Mouse (Mus musculus) retina, postnatal 1 day (tissue): ENCODE measurements around the gene Polr1c.

Experiments used
- DNase-seq: peaks from one replicate; pipeline ENCODE4 v3.0.0-alpha.2; 2012

The Polr1c gene

GRCm38 (mm10) chr17:46265502-46265901, 17.6 kb upstream of the Polr1c start:
- DNase-seq, result no peak

GRCm38 (mm10) chr17:46262201-46262694, 14.4 kb upstream of the Polr1c start:
- no peak for DNase-seq

DNA sequence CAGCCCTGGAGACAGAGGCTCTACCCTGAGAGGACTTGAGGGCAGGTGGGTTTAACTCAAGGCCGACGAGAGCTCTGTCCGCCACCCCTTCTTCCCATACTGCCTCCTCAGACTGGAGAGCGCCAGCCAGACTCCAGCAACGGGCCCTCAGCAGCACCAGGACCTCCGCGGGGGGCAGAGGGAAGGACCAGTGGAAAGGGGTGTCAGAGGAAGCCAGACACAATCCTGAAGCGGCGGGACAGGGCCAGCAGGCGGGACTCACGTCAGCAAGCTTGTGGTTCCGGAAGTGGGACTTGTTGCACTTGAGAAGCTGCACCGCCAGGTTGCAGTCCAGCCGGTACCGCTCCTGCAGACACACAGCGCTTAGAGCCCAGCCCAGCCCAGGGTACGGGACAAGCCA, 11.8 kb upstream of the Polr1c start:
- no peak for DNase-seq

GRCm38 (mm10) chr17:46258279-46259053, 10.6 kb upstream of the Polr1c start:
- DNase-seq, result no peak

DNA sequence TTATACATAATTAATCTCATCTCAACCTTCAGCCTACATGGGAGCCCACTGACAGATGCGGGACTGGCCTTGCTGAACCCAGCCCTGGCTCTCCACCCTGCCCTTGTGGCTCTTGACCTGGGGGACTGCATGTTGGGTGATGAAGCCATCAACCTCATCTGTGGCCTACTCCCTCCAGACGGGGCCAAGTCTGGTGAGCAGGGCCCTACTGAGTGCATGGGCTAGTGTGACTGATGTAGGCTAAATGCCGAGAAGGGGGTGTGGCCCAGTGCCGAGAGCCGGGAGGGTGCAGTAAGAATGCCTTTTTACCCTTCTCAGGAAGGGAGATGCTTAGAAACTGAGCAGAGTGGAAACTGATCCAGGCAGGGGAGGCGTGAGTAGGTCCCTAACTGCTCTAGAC, 7.3 kb upstream of the Polr1c start:
- no peak for DNase-seq

GRCm38 (mm10) chr17:46254106-46254505, 6.3 kb upstream of the Polr1c start:
- no peak for DNase-seq

DNA sequence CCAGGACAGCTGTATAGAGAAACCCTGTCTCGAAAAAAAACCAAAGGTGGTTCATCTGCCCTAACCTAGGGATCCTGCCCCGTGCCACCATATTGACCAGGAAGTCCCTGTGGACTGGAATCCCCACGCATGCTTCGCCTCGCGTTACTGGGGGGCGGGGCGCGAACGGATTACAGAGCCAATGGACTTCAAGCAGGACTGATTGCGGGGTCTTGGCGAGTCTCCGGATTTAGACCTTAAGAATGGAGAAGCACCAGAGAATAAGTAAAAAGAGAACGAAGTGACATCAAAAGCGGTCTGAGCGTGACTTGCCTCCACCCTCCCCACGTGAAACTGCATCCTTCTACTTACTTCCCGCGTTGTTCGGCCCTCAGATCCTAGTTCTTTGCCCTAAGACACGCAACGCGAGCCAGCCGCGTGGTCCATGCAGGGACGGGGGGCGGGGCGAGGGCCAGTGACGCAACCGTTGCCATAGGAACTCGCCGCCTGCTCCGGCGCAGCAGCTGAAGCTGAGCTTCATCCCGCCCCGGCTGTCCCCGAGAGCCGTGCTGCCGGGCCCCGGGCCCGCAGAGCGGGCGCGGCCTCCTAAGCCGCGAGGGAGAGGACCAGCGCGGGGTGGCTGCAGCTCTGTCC, 5.7 kb upstream of the Polr1c start, which contains the start of gene Lrrc73:
Gene Lrrc73, plus strand, starts transcription at position 80 of the 633 bp plus-strand sequence.
- DNase-seq, result peak; percentile 94

GRCm38 (mm10) chr17:46252571-46253451, 5.0 kb upstream of the Polr1c start:
- peak; percentile 67 for DNase-seq

DNA sequence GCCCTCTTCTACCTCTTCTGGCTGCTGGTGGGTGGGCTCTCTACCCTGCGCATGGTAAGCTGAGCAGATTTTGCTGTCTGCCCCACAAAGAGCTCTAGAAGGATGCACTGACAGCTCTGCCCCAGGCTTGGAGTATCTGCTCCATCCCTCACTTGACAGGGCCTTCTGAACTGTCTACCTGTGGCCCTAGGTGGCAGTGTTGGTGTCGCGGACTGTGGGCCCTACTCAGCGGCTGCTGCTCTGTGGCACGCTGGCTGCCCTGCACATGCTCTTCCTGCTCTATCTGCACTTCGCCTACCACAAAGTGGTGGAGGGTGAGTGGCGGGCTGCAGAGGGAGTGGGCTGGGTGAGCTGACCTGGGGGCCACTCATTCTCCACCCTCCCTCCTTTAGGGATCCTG, 3.3 kb upstream of the Polr1c start:
- no peak for DNase-seq

DNA sequence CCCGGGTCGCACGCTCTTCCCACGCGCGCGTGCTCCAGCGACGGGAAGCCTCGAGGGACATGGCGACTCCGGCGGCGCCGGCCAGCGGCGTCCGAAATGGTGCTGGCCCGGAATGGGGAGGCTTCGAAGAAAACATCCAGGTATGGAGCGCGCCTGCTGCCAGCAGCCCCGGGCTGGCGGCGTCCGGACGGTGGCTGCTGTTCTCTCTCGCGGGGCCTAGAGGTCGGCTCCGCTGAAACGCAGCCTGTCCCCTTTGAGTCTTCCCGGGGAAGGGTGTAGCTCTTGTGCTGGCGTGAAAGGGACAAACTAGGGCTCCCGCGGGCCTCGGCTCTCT, 302 bp upstream of the Polr1c start:
- DNase-seq, result no peak

- no peak for DNase-seq
These were observed 3.3 kb downstream of the Polr1c start for GRCm38 (mm10) chr17:46244579-46244978.

DNA sequence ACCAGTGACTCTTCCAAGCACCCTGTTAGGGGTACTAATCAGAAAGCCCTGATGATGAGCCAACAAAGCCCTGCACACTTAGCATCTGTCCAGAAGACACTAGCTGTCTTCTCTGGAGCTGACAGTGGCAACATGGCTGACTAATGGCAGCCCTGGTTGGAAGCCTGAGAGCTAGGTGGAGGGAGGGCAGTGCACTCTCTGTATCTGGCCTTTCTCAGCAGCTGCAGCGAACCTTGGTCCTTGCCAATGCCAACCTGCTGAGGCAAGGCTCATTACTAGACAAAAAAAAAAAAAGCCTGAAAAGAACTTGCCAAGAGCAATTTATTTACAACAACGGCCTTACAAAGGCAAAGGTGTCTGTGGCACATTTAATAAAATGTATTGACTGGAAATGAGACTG, 4.2 kb downstream of the Polr1c start:
- no peak for DNase-seq

- DNase-seq, result no peak
These were observed 4.9 kb downstream of the Polr1c start for GRCm38 (mm10) chr17:46242993-46243392.

DNA sequence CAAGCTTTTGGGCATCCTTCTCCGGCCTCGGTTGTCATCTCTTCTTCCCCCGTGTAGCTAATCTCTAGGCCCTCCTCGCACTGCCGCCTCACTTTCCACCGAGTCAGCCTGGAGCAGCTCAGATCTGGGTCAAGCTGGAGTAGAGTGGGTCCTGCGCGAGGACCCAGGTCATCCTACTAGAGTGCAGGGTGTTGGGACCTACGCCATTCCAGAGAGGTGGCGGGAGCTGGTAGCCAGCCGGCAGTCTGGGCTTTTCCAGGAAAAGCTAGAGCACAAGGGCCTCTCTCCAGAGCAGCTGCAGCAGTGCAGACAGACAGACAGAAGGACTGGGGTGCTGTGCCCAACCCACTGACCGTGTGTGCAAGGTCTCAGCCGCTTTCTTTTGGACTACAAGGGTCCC, 5.6 kb downstream of the Polr1c start:
- DNase-seq, result no peak

GRCm38 (mm10) chr17:46241471-46241870, 6.4 kb downstream of the Polr1c start:
- DNase-seq, result no peak

DNA sequence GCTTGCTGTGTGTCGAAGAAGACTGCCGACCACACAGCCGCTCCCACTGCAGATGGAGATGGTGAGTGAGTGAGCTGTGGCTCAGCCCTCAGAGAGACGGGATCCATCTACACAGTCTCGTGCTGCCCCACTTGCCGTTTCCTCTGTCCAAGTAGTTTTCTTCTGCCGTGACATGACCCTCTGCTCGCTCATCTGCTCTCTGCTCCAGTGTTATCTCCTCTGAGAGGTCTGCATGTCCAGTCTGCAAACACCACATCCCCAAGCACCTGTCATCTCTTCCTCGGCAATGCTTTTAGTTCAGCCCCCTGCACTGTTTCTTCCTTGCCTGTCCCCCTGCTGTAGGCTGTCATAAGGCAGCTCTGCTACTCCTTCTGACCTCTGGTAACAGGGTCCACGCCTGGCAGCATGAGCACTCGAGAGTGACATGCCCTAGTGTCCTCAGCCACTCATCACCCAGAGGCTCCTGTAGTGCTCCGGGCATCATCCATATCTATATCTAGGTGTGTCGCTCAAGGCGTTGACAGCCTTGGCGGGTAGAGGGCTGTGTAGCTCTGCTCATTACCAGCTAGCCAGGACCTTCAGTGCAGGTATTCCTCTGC, 8.2 kb downstream of the Polr1c start:
- no peak for DNase-seq

- DNase-seq, result no peak
These were observed 10.4 kb downstream of the Polr1c start for GRCm38 (mm10) chr17:46237480-46237879.

DNA sequence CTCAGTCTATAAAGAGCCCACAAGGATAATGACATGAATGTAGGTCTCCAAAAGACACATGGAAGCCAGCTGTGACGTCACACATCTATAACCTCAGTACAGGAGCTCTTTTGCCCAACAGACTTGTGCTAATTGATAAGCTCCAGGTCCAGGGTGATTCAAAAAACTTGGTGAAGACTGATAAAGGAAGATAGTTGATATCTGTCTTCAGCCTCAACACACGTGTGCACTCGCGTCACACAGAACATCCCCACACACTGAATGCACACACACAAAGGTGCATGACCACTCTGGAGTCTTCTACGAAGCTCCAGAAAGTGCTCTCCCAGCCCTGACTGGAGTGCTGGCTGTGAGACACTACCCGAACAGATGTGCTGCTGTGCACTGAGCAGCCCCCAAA, 10.8 kb downstream of the Polr1c start:
- no peak for DNase-seq

- no peak for DNase-seq
These were observed 11.8 kb downstream of the Polr1c start for GRCm38 (mm10) chr17:46236067-46236466.

GRCm38 (mm10) chr17:46227576-46227975, 20.3 kb downstream of the Polr1c start:
- DNase-seq, result no peak

DNA sequence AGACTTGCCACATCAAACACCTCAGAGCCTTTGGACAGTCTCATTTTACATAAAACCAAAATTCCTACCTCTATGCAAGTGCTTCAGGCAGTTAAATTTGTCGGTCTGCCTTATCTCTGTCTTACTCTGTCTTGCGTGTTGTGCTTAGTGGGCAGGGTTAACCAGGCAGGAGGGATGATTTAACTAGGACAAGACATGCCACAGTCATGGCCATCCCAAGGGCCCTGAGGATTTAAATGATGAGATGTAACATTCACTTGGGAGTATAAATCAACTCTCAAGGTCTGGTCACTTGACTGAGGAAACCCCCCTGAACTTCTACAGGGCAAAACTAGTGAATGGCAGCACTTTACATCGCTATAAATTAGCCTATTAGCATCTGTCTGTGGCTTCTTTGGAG, 26.3 kb downstream of the Polr1c start:
- DNase-seq, result no peak

DNA sequence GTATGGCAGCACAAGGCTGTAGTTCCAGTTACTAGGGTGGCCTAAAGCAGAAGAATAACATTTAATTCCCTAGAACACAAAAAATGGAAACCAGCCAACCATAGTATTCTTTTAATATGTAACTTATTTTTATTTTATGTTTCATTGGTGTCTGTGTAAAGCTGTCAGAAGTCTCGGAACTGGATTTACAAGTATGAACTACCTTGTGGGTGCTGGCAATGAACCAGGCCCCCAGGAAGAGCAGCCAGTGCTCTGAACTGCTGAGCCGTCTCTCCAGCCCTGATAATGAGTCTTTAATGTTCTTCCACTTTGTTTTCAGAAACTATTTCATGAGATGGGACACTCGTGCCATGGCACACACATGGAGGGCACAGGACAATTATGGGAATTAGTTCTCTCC, 37.3 kb downstream of the Polr1c start:
- DNase-seq, result no peak

- no peak for DNase-seq
These were observed 41.2 kb downstream of the Polr1c start for GRCm38 (mm10) chr17:46206676-46207075.
